Mouse (Mus musculus) liver, embryonic 14.5 days (tissue): ENCODE data around the gene Gm17416.

Experiments used
- CTCF ChIP-seq: IDR thresholded peaks from 2 replicates; pipeline ENCODE4 v1.5.1; 2016; ENCODE audit warnings: antibody characterized with exemption, low read depth, control low read depth
- EP300 ChIP-seq: IDR thresholded peaks from 2 replicates; pipeline ENCODE4 v1.6.1; 2016; ENCODE audit warnings: antibody characterized with exemption, low read depth

DNA sequence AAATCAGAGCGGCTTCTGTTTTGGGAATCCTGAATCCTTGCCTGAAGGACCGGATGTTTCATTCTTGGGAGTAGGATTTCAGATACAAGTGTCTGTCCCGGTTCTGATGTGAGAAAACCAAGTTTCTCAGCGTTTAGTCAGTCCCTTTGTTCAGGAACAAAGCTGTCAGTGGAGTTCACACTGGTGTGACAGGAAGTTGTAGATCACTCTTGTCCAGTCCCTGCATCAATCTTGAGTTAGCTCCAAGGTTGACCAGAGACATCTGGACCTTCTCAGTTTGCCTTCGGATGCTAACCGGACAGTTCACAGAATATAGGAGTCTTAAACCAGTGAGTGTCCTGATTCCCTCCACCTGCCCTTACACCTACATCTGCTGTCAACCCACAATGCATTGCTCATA lies 38.6 kb downstream of the Gm17416 start:
- TF ChIP-seq CTCF: no peak
- no peak for TF ChIP-seq EP300
